Mouse (Mus musculus) kidney, postnatal 36 days (tissue): Measurements from ENCODE around the gene Utp14b.

Experiments used
- DNase-seq, 2 experiments: peaks; one replicate each; pipeline ENCODE4 v3.0.0; 2021 to 2022; ENCODE audit warnings: mixed read lengths in 2 of 2

The Utp14b gene

GRCm38 (mm10) chr1:78657671-78658440 is at the start of gene Utp14b, which contains the start of gene Acsl3:
Gene Utp14b (plus strand): TSS chr1:78658038.
Gene Acsl3 (plus strand): TSS chr1:78657825.
- DNase-seq = peak; percentile 98

GRCm38 (mm10) chr1:78609134-78609907 is 48.5 kb upstream of the Utp14b start:
- DNase-seq = no peak

GRCm38 (mm10) chr1:78611039-78611438 is 46.8 kb upstream of the Utp14b start:
- no peak for DNase-seq

GRCm38 (mm10) chr1:78612959-78613358 is 44.9 kb upstream of the Utp14b start:
- no peak for DNase-seq

DNA sequence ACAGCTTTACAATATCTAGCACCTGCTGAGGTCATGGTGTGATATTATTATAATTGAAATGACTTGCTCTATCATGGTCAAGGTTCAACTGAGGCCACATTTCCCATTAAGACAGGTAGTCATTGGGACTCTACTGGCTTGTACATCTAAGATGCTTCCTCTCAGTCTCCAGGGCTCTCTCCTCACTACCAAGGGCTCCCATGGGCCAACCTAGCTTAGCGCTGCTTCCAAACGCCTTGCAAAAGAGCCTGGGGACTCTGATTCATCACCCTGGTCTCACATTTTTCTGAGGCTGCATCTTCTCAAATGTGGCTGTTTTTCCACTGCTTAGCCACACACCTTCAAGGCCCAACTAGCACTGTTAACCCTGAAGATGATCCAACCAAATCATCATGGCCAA is 33.5 kb upstream of the Utp14b start:
- no peak for DNase-seq

- no peak for DNase-seq
Observed at GRCm38 (mm10) chr1:78634486-78634885, 23.4 kb upstream of the Utp14b start.

DNA sequence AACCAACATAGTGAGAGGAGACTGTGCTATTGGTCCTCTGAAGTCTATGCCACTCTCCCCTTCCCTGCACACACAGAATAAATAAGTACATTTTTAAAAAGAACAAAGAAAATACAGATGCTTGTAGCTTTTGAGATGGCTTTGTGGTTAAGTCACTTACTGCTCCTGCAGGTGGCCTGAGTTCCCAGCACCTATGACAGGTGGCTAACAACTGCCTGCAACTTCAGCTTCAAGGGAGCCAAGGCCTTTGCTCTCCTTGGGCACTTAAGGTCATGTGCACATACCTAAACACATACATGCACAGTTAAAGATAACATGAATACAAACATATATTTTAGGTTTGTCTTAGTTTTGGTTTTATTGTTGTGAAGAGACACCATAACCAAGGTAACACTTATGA is 17.0 kb upstream of the Utp14b start:
- no peak for DNase-seq

DNA sequence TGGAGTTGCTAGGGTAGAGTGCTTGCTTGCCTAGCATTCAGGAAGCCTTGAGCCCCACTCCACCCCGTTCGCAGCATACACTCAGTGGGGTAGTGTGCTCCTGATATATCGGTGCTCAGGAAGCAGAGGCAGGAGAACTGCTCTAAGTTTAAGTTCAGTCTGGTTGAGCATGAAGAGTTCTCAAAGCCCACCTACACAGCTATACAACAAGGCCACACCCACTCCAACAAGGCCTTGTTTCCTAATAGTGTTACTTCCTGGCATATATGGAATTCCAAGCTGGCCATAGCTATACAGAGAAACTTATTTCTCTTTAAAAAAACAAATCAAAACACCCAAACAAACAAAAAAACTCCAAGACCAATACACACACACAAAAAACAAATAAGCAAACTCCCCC is 16.0 kb upstream of the Utp14b start:
- DNase-seq = no peak

GRCm38 (mm10) chr1:78642197-78642596 is 15.6 kb upstream of the Utp14b start:
- DNase-seq = no peak

GRCm38 (mm10) chr1:78647317-78647885 is 10.4 kb upstream of the Utp14b start:
- no peak for DNase-seq

GRCm38 (mm10) chr1:78649269-78650061 is 8.4 kb upstream of the Utp14b start:
- DNase-seq = no peak

DNA sequence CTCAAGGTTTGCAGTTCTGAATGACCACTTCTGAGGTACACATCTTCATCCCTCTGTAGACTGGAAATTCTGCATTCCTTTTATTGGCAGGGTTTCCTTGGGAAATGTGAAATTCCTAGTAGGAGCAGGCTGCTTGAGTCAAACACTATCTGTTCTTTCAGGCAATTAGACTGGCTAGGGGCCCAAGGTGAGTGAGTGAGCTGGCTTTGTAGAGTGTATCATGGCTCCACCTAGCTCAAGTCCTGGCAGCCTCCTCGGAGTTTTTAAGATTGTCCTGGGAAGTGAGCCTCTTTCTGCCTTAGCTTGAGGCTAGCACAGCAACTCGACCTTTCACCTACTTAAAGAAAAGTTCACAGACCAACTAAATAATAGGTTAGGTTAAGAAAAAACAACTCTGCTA is 1.4 kb upstream of the Utp14b start:
- peak; percentile 71 to 83 for DNase-seq

DNA sequence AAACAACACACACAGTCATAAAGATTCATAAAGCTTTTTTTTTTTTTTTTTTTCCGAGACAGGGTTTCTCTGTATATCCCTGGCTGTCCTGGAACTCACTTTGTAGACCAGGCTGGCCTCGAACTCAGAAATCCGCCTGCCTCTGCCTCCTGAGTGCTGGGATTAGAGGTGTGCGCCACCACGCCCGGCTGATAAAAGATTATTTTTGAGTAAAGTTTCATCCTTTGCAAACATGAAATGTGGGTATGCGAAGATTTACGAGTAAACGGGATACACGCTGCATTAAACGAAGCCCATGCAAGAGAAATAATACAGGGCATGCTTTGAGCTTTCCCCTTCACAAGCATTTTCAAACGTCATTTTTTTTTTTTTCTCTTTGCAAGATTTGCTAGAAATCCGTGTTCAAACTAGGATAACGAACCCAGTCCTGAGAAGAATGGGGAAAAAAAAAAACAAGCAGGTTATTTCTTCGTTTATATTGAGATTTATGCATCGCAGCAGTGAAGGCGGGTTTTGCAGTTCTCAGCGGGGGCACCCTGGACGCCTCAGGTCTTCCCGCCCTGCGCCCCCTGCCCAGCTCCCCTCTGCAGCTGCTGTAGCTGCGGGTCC is 713 bp upstream of the Utp14b start:
- no peak for DNase-seq

DNA sequence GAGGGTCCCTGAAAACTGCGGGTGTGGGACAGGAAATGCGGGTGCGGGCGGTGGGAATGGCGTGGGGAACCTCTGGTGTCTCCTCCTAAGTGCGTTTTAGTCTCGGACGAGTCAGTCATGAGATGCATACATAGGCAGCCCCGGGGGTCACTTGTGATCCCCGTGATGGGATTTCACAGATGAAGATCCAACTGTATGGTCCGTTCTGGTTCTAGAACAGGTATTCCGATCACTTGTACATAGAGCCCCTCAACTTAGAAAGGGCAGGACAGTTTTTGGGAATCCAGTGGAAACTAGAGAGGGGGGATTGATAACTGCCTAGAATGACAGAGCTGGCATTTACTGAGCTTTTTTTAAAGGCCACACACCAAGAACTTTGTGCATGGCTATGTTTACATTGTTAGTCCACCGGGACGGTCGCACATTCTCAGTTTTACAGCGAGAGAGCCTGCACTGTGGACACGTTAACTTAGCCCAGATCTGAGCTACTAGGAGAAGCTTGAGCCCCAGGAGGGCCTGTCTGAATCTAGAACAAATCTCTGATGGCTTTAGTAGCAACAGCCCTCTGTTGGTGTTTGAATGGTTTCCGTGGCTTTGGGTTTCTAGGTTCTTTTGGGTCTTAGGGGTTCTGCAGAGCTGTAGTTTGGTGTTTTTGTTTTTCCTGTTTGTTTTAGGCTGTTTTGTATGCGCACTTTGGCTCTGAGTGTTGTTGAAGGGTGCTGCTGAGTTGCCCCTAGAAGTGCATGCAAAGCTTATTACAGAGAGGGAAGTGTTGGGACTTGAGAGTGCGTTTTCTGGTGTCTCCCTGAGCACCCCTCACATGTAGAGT is 817 bp downstream of the Utp14b start:
- peak in 1 of 2 experiments; percentile 30 for DNase-seq

DNA sequence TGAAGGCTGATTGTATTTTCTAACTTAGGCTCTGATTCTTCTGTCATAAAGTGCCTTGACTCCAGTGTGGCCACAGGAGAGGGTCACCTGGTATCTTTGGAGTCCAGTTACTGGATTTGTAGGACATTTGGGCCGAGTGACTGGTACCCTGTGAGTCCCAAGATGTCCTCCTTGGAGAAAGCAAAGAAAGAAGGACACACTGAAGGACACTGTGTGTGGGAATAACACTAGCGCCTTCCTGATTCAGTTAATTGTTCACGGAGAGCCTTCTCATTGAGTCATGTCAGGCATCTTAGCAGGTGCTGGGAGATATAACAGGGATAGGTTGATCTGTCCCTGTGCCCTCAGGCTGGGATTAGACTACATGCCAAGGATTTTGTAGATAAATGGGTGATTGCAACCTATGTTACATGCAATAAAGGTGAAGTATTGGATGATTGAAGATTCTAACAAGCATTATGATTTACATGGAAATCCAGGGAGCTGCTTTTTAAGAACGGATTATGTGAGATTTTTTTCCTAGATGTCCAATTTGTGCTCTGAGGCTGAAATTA is 1.5 kb downstream of the Utp14b start:
- no peak for DNase-seq

DNA sequence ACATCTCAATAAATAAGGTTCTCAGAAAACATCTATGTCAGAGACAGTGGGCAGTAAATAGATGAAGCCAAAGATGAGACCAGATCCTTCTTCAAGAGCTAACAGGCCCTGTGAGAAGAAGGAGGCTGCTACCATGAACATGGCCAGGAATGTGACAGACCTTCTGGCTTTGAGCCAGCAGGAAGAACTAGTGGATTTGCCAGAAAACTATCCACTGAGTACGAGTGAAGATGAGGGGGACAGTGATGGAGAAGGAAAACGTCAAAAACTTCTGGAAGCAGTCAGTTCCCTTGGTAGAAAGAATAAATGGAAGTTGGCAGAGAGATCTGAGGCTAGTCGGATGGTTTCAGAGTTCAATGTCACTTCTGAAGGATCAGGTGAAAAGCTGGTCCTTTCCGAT is 6.5 kb downstream of the Utp14b start:
- no peak for DNase-seq

- no peak for DNase-seq
Observed at GRCm38 (mm10) chr1:78665954-78666499, 8.2 kb downstream of the Utp14b start.

- DNase-seq = no peak
Observed at GRCm38 (mm10) chr1:78666585-78666984, 8.7 kb downstream of the Utp14b start.

DNA sequence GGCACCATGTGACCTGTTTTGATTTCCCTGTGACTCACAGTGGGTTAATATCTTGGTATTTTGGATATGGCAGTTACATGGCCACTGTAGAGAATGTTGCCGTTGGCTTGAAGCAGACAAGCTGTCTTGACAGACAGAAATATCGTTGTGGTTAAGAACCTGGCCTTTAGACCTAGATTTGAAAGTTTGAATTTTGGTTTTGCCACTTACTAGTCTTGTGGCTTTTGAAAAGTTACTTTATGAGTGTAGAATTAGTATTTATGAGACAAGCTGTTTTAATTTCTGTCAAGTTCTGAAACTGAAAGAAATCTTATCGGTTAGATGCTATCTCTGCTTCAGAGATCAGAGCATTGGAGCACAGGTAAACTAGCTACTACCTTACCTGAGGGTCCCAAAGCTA is 24.5 kb downstream of the Utp14b start:
- no peak for DNase-seq

GRCm38 (mm10) chr1:78684128-78684527 is 26.3 kb downstream of the Utp14b start:
- no peak for DNase-seq

GRCm38 (mm10) chr1:78686872-78687271 is 29.0 kb downstream of the Utp14b start:
- DNase-seq = peak; percentile 30 to 68
